Mouse (Mus musculus) thymus, postnatal 10 days (tissue): Measurements from ENCODE around the gene Dclk1.
A peak's percentile ranks its signal among the peaks of the same experiment; 100 is the strongest.

ENCODE experiments used
- DNase-seq, 2 experiments: peaks; one replicate each; pipeline ENCODE4 v3.0.0; 2021; ENCODE audit warnings: low spot score in 2 of 2

The Dclk1 gene

DNA sequence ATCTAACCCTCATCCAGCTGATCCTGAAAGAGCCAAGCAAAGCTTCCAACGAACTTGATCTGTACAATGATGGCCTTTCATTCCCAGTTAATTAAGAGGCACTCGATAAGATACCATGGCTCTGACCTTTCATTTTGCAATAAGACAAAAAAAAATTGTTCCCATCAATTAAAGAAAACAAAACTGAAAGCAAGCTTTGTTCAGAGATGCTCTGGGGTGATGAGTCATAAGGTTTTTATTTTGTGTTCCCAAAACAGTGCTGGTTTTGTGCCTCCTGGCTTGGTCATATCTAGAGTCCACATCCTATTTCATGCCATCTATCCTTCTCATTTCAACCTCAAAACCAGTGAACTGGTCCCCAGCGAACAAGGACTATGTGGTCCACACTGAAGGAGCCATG is 91.3 kb downstream of the Dclk1 start:
- no peak for DNase-seq

DNA sequence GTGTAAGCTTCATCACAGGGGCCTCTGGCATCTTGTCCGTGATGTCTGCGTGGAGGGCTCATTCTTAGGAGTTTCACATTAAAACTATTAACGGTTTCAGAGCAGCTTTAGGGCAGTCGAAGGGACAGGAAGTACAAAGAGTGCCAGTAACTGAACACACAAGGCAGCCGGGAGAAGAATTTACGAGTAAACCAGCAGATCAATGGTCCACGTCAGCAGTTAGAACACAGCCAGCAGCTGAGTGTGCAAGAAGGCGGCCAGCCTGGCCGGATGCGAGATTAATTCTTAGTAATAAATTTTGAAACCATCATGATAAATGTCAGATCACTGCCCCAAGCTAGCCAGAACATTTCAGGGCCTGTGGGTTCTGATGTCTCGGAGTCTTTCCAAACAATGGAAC is 94.7 kb downstream of the Dclk1 start:
- DNase-seq: no peak

- no peak for DNase-seq
Observed at GRCm38 (mm10) chr3:55337671-55338070, 95.5 kb downstream of the Dclk1 start.

GRCm38 (mm10) chr3:55342445-55342844 is 100.3 kb downstream of the Dclk1 start:
- DNase-seq: no peak

GRCm38 (mm10) chr3:55347371-55348025 is 105.3 kb downstream of the Dclk1 start:
- no peak for DNase-seq

DNA sequence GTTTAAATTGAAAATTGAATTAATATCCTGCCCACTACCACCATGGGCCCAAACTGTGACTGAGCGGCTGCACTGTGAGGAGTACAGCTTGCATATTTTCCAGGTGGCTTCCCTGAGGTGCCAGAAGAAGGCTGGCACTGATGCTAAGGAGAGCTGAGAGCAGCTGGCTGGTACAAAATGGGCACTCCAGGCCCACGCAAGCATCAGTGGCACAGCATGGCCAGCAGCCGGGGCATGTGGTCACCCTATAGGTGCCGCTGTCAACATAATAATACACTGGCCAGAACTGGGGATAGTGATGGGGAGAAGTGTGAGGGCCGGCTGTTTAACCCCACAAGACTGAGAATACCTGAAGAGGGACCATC is 105.8 kb downstream of the Dclk1 start:
- no peak for DNase-seq

- DNase-seq: no peak
Observed at GRCm38 (mm10) chr3:55350194-55350593, 108.0 kb downstream of the Dclk1 start.

- no peak for DNase-seq
Observed at GRCm38 (mm10) chr3:55351281-55352052, 109.3 kb downstream of the Dclk1 start.

DNA sequence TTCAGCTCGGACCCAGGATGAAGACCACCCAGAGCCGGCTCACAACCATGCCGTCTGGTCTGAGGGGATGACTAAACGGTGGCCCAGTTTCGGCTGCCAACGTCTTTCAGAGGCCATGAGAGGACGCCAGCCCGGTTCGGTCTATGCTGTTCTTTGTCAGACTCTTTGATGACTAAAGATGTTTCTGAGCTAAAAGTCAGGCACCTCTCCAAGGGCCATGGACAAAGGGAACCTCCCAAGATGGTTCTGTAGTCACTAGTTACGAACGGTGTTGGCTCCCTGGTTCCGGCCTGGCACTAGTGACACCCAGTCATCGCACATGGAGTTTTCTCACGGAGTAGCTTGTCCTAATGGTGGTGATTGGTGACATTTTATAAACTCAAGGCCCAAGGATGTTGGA is 110.4 kb downstream of the Dclk1 start:
- DNase-seq: no peak

GRCm38 (mm10) chr3:55353169-55353568 is 111.0 kb downstream of the Dclk1 start:
- DNase-seq: no peak

DNA sequence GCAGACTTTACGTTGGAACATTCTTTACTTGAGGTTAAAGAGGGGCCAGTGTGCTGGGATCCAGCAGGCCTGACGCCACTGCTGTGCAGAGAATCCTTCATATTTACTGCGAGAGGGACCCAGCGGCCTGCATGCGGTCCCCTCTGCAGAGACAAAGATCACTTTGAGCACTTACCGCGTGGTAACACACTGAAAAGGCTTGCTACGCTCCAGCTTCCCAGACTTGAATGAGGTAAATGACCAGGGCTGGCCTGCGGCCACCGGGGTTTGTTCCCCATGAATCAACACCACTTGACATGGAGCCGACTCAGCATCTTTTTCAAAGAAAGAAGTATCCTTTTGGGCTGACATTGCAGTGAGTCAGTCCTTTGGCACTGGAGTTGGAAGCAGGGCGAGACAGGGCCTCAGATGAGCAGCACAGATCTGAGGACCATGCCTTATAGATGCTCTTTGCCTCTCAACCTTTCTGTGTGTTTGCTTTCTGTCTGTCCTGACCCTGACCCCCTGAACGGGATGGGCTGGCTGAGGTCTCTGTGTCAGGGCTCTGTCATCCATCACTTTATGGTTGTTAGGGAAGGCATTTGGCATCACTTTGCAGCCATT is 111.8 kb downstream of the Dclk1 start:
- DNase-seq: no peak

GRCm38 (mm10) chr3:55354765-55355164 is 112.6 kb downstream of the Dclk1 start:
- DNase-seq: no peak

- no peak for DNase-seq
Observed at GRCm38 (mm10) chr3:55358486-55358885, 116.3 kb downstream of the Dclk1 start.

DNA sequence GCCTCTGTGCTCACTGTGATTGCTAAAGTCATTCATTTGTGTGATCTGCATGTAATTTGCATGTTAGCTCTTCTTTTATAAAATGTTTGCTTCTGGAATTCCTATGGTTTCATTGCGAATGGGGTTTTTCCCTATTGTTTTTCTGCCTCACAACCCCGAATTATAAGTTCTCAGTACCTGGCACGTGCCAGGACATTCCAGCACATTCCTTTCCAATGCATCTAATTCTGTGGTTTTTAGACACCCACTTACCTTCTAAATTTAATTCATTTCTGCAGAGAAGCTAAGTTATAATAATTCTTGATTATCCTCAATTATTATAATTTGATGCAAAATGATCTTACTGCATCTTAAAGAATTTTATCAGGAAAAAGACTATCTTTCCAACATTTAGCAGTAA is 118.7 kb downstream of the Dclk1 start:
- DNase-seq: no peak

GRCm38 (mm10) chr3:55367166-55367565 is 125.0 kb downstream of the Dclk1 start:
- no peak for DNase-seq

- no peak for DNase-seq
Observed at GRCm38 (mm10) chr3:55369156-55369555, 127.0 kb downstream of the Dclk1 start.

DNA sequence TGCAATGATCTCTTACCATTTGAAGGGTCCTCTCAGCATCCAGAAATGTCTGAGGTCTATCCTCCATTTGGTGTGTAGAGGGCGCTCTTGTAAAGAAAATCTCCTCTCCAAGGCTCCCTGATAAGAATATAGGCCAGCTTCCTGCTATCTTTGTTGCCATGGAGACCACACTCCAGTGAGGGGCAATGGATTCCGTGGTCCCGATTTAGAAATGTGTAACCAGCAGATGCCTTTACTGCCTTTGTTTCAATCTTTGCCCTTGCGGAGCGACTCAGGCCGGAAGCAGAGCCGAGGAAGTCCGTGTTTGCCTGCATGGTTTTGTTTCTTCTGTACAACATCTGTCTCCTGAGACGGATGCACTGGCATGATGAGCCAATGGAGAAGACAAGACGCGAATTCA is 131.5 kb downstream of the Dclk1 start:
- peak in 1 of 2 experiments; percentile 9 for DNase-seq

DNA sequence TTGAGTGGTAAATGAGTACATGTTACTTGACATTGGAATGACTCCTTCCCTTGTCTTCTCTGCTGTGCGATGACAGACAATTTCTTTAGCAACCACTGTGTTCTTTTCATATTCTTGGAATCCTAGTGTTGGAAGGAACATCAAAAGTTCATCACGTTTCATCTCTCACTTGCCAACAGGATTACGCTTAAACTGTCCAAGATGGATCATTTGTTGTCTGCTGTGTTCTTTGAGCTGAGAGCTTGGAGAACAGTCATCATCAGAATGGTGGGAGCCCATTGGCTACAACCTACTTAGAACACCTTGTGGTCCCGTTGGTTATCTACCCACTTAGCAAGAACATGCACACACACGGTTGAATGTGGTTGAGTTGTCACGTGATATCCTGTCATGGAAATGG is 136.4 kb downstream of the Dclk1 start:
- no peak for DNase-seq

- DNase-seq: no peak
Observed at GRCm38 (mm10) chr3:55380471-55380870, 138.3 kb downstream of the Dclk1 start.

- DNase-seq: no peak
Observed at GRCm38 (mm10) chr3:55392605-55393004, 150.4 kb downstream of the Dclk1 start.

DNA sequence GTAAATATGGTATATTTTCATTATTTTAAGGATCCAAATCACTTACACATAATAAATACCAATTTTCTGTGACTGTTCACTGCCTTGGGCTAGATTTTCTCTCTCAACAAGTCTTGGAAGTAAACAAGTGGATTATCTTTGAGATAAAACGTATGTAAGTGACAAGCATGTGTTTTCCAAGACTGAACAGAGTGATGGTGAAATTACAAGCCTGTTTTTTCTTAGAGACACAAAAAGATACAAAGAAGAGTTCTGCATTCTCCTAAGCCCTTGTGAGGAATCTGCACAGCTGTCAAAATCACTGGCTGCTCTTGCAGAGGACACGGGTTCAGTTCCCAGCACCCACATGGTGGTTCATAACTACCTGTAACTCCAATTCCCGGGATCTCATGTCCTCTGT is 151.4 kb downstream of the Dclk1 start:
- DNase-seq: no peak

- no peak for DNase-seq
Observed at GRCm38 (mm10) chr3:55396792-55397191, 154.6 kb downstream of the Dclk1 start.
